Mouse (Mus musculus) left cerebral cortex, adult 8-10 months (tissue): ENCODE data around the gene Atp10b. TPM values are rescaled to one million over a fixed set of nuclear protein-coding genes. Genes with fewer than 3 reads are reported as not detected.

Source experiments
- total RNA-seq, 4 experiments: library from RNA; stranded (reverse); gene quantifications; 2 replicates each; pipeline ENCODE4 v1.2.4; 2022

The Atp10b gene
- total RNA-seq, 4 experiments from 2014 or later = 0.94 to 1.4 (median 1.0) TPM

Other genes with a start within 250 kb of the Atp10b start
- gene Gm9972, start 114.1 kb upstream of the Atp10b start, total RNA-seq = not detected